8 mouse cellular contexts compared by ENCODE assay signal in genomic region chr9:44724223-44724622, GRCm38 (mm10). TPM values are rescaled to one million over a fixed set of nuclear protein-coding genes. Genes with fewer than 3 reads are reported as not detected.
DNase-seq lines count a peak whose midpoint lies in the region; ATAC-seq and TF ChIP-seq lines count a peak whose summit lies in the region.

No protein-coding gene starts in this region.

- no peaks in the 10 kb centered on the region for H3K9me3 ChIP-seq in hindbrain, embryonic 10.5 days
- no peaks in the 10 kb centered on the region for H3K9me3 ChIP-seq in lung, embryonic 15.5 days

- ATAC-seq in lung, embryonic 15.5 days (ENCODE audit: borderline replicate concordance, extremely low read depth, low FRiP score, low TSS enrichment): peak; percentile 35; the same call in 1 of the 2 replicates

- TF ChIP-seq POLR2A in thymus, adult 2 months (IDR thresholded peaks at IDR 0.05; ENCODE audit: control insufficient read depth, extremely low read depth, insufficient read depth, low read length, poor library complexity): no peak

- peaks cover 96% of the 10 kb centered on the region for H3K4me1 ChIP-seq in hindbrain, embryonic 10.5 days (replicated peaks)
- H3K4me1 ChIP-seq in lung, embryonic 15.5 days: peaks cover 81% of the 10 kb centered on the region
- H3K4me1 ChIP-seq in thymus, adult 2 months (replicated peaks; ENCODE audit: control insufficient read depth, insufficient read depth, low read length): peaks cover 24% of the 10 kb centered on the region

- H3K4me3 ChIP-seq in hindbrain, embryonic 10.5 days: no peak overlapping the region
- no peak overlapping the region for H3K4me3 ChIP-seq in lung, embryonic 15.5 days
- H3K4me3 ChIP-seq in thymus, adult 2 months (ENCODE audit: control insufficient read depth, insufficient read depth, low read length): no peak overlapping the region

- no peaks in the 10 kb centered on the region for H3K27me3 ChIP-seq in hindbrain, embryonic 10.5 days (ENCODE audit: insufficient read depth, poor library complexity, severe bottlenecking)
- H3K27me3 ChIP-seq in lung, embryonic 15.5 days: no peaks in the 10 kb centered on the region
- no peaks in the 10 kb centered on the region for H3K27me3 ChIP-seq in thymus, adult 2 months (ENCODE audit: control insufficient read depth, insufficient read depth, low read length)

- no peak overlapping the region for H3K4me2 ChIP-seq in lung, embryonic 15.5 days

- peak overlapping the region; percentile 73 for H3K27ac ChIP-seq in hindbrain, embryonic 10.5 days
- H3K27ac ChIP-seq in lung, embryonic 15.5 days: peak overlapping the region; percentile 85
- no peak overlapping the region for H3K27ac ChIP-seq in thymus, adult 2 months (ENCODE audit: control insufficient read depth, insufficient read depth, low read length)

- no peaks in the 10 kb centered on the region for H3K36me3 ChIP-seq in hindbrain, embryonic 10.5 days
- 0 out of 2 replicates have a peak, but pooled peaks cover 2% of the 10 kb centered on the region for H3K36me3 ChIP-seq in lung, embryonic 15.5 days
- H3K36me3 ChIP-seq in thymus, adult 2 months (ENCODE audit: control insufficient read depth, insufficient read depth, low read length): no peaks in the 10 kb centered on the region

- 31% methylated on average over 6 of the region's 6 CpGs for WGBS in hindbrain, embryonic 10.5 days
- WGBS in lung, embryonic 15.5 days: 20% methylated on average over 6 of the region's 6 CpGs
- 89% methylated on average over 6 of the region's 6 CpGs for WGBS in thymus, adult 2 months

- no peak for TF ChIP-seq CTCF in thymus, adult 2 months (IDR thresholded peaks at IDR 0.05; ENCODE audit: borderline replicate concordance, control insufficient read depth, extremely low read depth, insufficient read depth, low read length, poor library complexity)

- no peak overlapping the region for H3K9ac ChIP-seq in lung, embryonic 15.5 days

- peak; percentile 68 for DNase-seq in adrenal gland, postnatal 14 days
- DNase-seq in adrenal gland, adult 8-10 months: no peak
- DNase-seq in ovary, postnatal 36 days (ENCODE audit: low spot score): peak; percentile 61
- DNase-seq in ovary, postnatal 14 days (ENCODE audit: low spot score): no peak
- no peak for DNase-seq in hindbrain, embryonic 10.5 days (ENCODE audit: low spot score)
- peak; percentile 55 for DNase-seq in telencephalon, adult 2 months (ENCODE audit: low read depth, low spot score)
- no peak for DNase-seq in thymus, adult 2 months

RNA-seq across cellular contexts. Expression of gene Phldb1, which starts 10.8 kb away (rescaled TPM):
- 45.1 and 60.5 TPM in 2 replicates for total RNA-seq in adrenal gland, postnatal 14 days (2021)
- total RNA-seq in adrenal gland, adult 8-10 months (2022): 10 to 100 TPM; 31.7 to 64.7 (median 48.5) TPM
- polyA plus RNA-seq in hindbrain, embryonic 10.5 days (2016; fragmentation: Nextera tagmentation; extraction: Ambion mirVana): 45.4 and 49.5 TPM in 2 replicates
- 26.6 and 33.2 TPM in 2 replicates for polyA plus RNA-seq in lung, embryonic 15.5 days (2015; fragmentation: Nextera tagmentation; extraction: Ambion mirVana)
- polyA plus RNA-seq in thymus, adult 2 months (2012; rRNA removed): 16.5 and 27.3 TPM in 2 replicates

RNA-seq across cellular contexts. Expression of gene Arcn1, which starts 43.4 kb away (rescaled TPM):
- total RNA-seq in adrenal gland, postnatal 14 days (2021): 160 and 166 TPM in 2 replicates
- total RNA-seq in adrenal gland, adult 8-10 months (2022): 100 to 1,000 TPM; 172 to 185 (median 176) TPM
- 154 and 170 TPM in 2 replicates for polyA plus RNA-seq in hindbrain, embryonic 10.5 days (2016; fragmentation: Nextera tagmentation; extraction: Ambion mirVana)
- polyA plus RNA-seq in lung, embryonic 15.5 days (2015; fragmentation: Nextera tagmentation; extraction: Ambion mirVana): 193 and 199 TPM in 2 replicates
- 42.0 and 43.1 TPM in 2 replicates for polyA plus RNA-seq in thymus, adult 2 months (2012; rRNA removed)

RNA-seq across cellular contexts. Expression of gene Ift46, which starts 43.5 kb away (rescaled TPM):
- total RNA-seq in adrenal gland, postnatal 14 days (2021): 72.1 and 82.3 TPM in 2 replicates
- 100 to 1,000 TPM in 2 of 4 experiments, 10 to 100 TPM in 2; 77.7 to 116 (median 99.6) TPM for total RNA-seq in adrenal gland, adult 8-10 months (2022)
- polyA plus RNA-seq in hindbrain, embryonic 10.5 days (2016; fragmentation: Nextera tagmentation; extraction: Ambion mirVana): 124 and 152 TPM in 2 replicates
- polyA plus RNA-seq in lung, embryonic 15.5 days (2015; fragmentation: Nextera tagmentation; extraction: Ambion mirVana): 93.2 and 99.1 TPM in 2 replicates
- polyA plus RNA-seq in thymus, adult 2 months (2012; rRNA removed): 35.1 and 42.2 TPM in 2 replicates

RNA-seq across cellular contexts. Expression of gene Treh, which starts 51.2 kb away (rescaled TPM):
- not detected in 2 replicates for total RNA-seq in adrenal gland, postnatal 14 days (2021)
- total RNA-seq in adrenal gland, adult 8-10 months (2022): not detected
- not detected in 2 replicates for polyA plus RNA-seq in hindbrain, embryonic 10.5 days (2016; fragmentation: Nextera tagmentation; extraction: Ambion mirVana)
- polyA plus RNA-seq in lung, embryonic 15.5 days (2015; fragmentation: Nextera tagmentation; extraction: Ambion mirVana): not detected in 2 replicates
- 0.15 and 0.29 TPM in 2 replicates for polyA plus RNA-seq in thymus, adult 2 months (2012; rRNA removed)

Comparison
In these comparisons a context has a peak if more than half of its experiments do, and no peak if none do; other contexts are left out.
1. DNase-seq: peak in adrenal gland, postnatal 14 days (single experiment), ovary, postnatal 36 days (single experiment) and telencephalon, adult 2 months (single experiment); none in adrenal gland, adult 8-10 months (single experiment), ovary, postnatal 14 days (single experiment), hindbrain, embryonic 10.5 days (single experiment) and thymus, adult 2 months (single experiment).